Comparison of ENCODE assay signal across 19 mouse cellular contexts in genomic region chr7:115511091-115511490, GRCm38 (mm10).
A peak's percentile ranks its signal among the peaks of the same experiment; 100 is the strongest.
DNase-seq lines count a peak whose midpoint lies in the region; ATAC-seq and TF ChIP-seq lines count a peak whose summit lies in the region.
"Had no signal": no experiment of that assay in that cellular context is flagged by ENCODE, and none has a peak within 500 bp of the region (broad histone marks: within the 10 kb centered on the region; RNA-seq: fewer than 3 reads in every experiment).

No protein-coding gene starts in this region.

- peak overlapping the region; percentile 30; the same call in 1 of the 2 replicates for H3K4me3 ChIP-seq in gastrocnemius, adult 2 months
- H3K4me3 ChIP-seq in hindbrain, embryonic 14.5 days (replicated peaks; ENCODE audit: low read length) = no peak overlapping the region
- no peak overlapping the region for H3K4me3 ChIP-seq in hindbrain, embryonic 13.5 days
- H3K4me3 ChIP-seq in neural tube, embryonic 14.5 days (ENCODE audit: low read depth, low read length) = no peak overlapping the region
- H3K4me3 ChIP-seq: forebrain, embryonic 13.5 days; heart, embryonic 15.5 days; hindbrain, embryonic 12.5 days; myocyte had no signal

- no peak for ATAC-seq in hindbrain, embryonic 14.5 days (ENCODE audit: low FRiP score)
- ATAC-seq in hindbrain, embryonic 13.5 days (ENCODE audit: low FRiP score) = no peak
- no peak for ATAC-seq in neural tube, embryonic 14.5 days (ENCODE audit: low read depth)
- ATAC-seq: forebrain, embryonic 13.5 days; midbrain, embryonic 16.5 days had no signal

- H3K9ac ChIP-seq in hindbrain, embryonic 14.5 days = no peak overlapping the region
- H3K9ac ChIP-seq in hindbrain, embryonic 13.5 days = no peak overlapping the region
- H3K9ac ChIP-seq in neural tube, embryonic 14.5 days (replicated peaks; ENCODE audit: low read depth, low read length) = no peak overlapping the region
- H3K9ac ChIP-seq: forebrain, embryonic 13.5 days; heart, embryonic 15.5 days; hindbrain, embryonic 12.5 days had no signal

- TF ChIP-seq CTCF in gastrocnemius, adult 2 months (IDR thresholded peaks at IDR 0.05) = no peak

- intact Hi-C loops in gastrocnemius, adult 2 months (cut with DNase I) = loop anchor here (2.0 kb wide), 2 partner anchors 38 to 520 kb away; no protein-coding TSS in a partner anchor

- 84% methylated on average over 5 of the region's 5 CpGs for WGBS in hindbrain, embryonic 14.5 days
- WGBS in hindbrain, embryonic 13.5 days = 92% methylated on average over 5 of the region's 5 CpGs
- 81% methylated on average over 5 of the region's 5 CpGs for WGBS in neural tube, embryonic 14.5 days

- peak overlapping the region; percentile 92 for H3K27ac ChIP-seq in gastrocnemius, adult 2 months
- 0 out of 2 replicates have a peak overlapping the region, but pooled peaks have one; percentile 14 for H3K27ac ChIP-seq in hindbrain, embryonic 14.5 days
- no peak overlapping the region for H3K27ac ChIP-seq in hindbrain, embryonic 13.5 days
- 0 out of 2 replicates have a peak overlapping the region, but pooled peaks have one; percentile 29 for H3K27ac ChIP-seq in neural tube, embryonic 14.5 days (ENCODE audit: low read depth, low read length)
- H3K27ac ChIP-seq: forebrain, embryonic 13.5 days; heart, embryonic 15.5 days; hindbrain, embryonic 12.5 days; kidney, postnatal 0 days had no signal

- peak; percentile 39 for DNase-seq in gastrocnemius, adult 2 months
- no peak for DNase-seq in gastrocnemius, postnatal 10 days
- no peak for DNase-seq in hindbrain, embryonic 14.5 days (ENCODE audit: low spot score)
- peak; percentile 18 to 27 for DNase-seq in heart, adult 9 months (ENCODE audit: low spot score in 2 of 2)
- no peak for DNase-seq in layer of hippocampus, adult 9-10 months (ENCODE audit: low spot score)
- DNase-seq: adrenal gland, adult 2 months; cerebellum, adult 11 months; cerebellum, postnatal 36 days; kidney, adult 2 months; lung, postnatal 4 days; thymus, postnatal 25 days had no signal

- H3K9me3 ChIP-seq in hindbrain, embryonic 14.5 days (ENCODE audit: control insufficient read depth, low read length) = no peaks in the 10 kb centered on the region
- no peaks in the 10 kb centered on the region for H3K9me3 ChIP-seq in hindbrain, embryonic 13.5 days
- H3K9me3 ChIP-seq in neural tube, embryonic 14.5 days (ENCODE audit: control insufficient read depth, low read length) = no peaks in the 10 kb centered on the region
- H3K9me3 ChIP-seq: forebrain, embryonic 13.5 days; heart, embryonic 15.5 days; hindbrain, embryonic 12.5 days had no signal

- H3K4me1 ChIP-seq in hindbrain, embryonic 14.5 days (replicated peaks; ENCODE audit: control insufficient read depth, insufficient read depth, low read length) = peaks cover 21% of the 10 kb centered on the region
- H3K4me1 ChIP-seq in hindbrain, embryonic 13.5 days (replicated peaks) = peaks cover 24% of the 10 kb centered on the region
- peaks cover 7% of the 10 kb centered on the region; the same call in 1 of the 2 replicates for H3K4me1 ChIP-seq in neural tube, embryonic 14.5 days (ENCODE audit: control insufficient read depth, insufficient read depth, low read length)

- H3K4me2 ChIP-seq in hindbrain, embryonic 14.5 days (replicated peaks) = no peak overlapping the region
- no peak overlapping the region for H3K4me2 ChIP-seq in hindbrain, embryonic 13.5 days
- H3K4me2 ChIP-seq in neural tube, embryonic 14.5 days (ENCODE audit: low read depth, low read length) = no peak overlapping the region
- H3K4me2 ChIP-seq: forebrain, embryonic 13.5 days; heart, embryonic 15.5 days; hindbrain, embryonic 12.5 days had no signal

- no peaks in the 10 kb centered on the region for H3K27me3 ChIP-seq in hindbrain, embryonic 14.5 days (ENCODE audit: control insufficient read depth, insufficient read depth, low read length)
- H3K27me3 ChIP-seq in hindbrain, embryonic 13.5 days = 0 out of 2 replicates have a peak, but pooled peaks cover 9% of the 10 kb centered on the region
- no peaks in the 10 kb centered on the region for H3K27me3 ChIP-seq in neural tube, embryonic 14.5 days (ENCODE audit: control insufficient read depth, insufficient read depth, low read length)
- H3K27me3 ChIP-seq: forebrain, embryonic 13.5 days; heart, embryonic 15.5 days; hindbrain, embryonic 12.5 days had no signal

- H3K36me3 ChIP-seq in hindbrain, embryonic 14.5 days (replicated peaks; ENCODE audit: control insufficient read depth, insufficient read depth) = no peaks in the 10 kb centered on the region
- no peaks in the 10 kb centered on the region for H3K36me3 ChIP-seq in hindbrain, embryonic 13.5 days
- no peaks in the 10 kb centered on the region for H3K36me3 ChIP-seq in neural tube, embryonic 14.5 days (ENCODE audit: control insufficient read depth, insufficient read depth, low read length)
- H3K36me3 ChIP-seq: heart, embryonic 15.5 days; hindbrain, embryonic 12.5 days had no signal

Comparison
In these comparisons a context has a peak if more than half of its experiments do, and no peak if none do; other contexts are left out.
1. DNase-seq: peak in gastrocnemius, adult 2 months (single experiment) and heart, adult 9 months (2 of 2); none in gastrocnemius, postnatal 10 days (single experiment), hindbrain, embryonic 14.5 days (single experiment) and layer of hippocampus, adult 9-10 months (single experiment).